Mouse (Mus musculus): ENCODE results near the gene Psap.

GRCm38 (mm10) chr10:60284248-60284647, 6.8 kb downstream of the Psap start:
- TF ChIP-seq CTCF (IDR thresholded peaks at IDR 0.05; ENCODE audit: insufficient read depth, low read depth, low read length) (no peak), POLR2A (IDR thresholded peaks at IDR 0.05; ENCODE audit: insufficient read depth, low read depth, low read length) (no peak)
